ENCODE assay signal across 24 mouse cellular contexts in genomic region chr14:46276926-46277831, GRCm38 (mm10).
A peak's percentile ranks its signal among the peaks of the same experiment; 100 is the strongest.
DNase-seq lines count a peak whose midpoint lies in the region; ATAC-seq and TF ChIP-seq lines count a peak whose summit lies in the region.
"Had no signal": no experiment of that assay in that cellular context is flagged by ENCODE, and none has a peak within 500 bp of the region (broad histone marks: within the 10 kb centered on the region; RNA-seq: fewer than 3 reads in every experiment).

No protein-coding gene starts in this region.

- no peak overlapping the region for H3K9ac ChIP-seq in lung, postnatal 0 days (replicated peaks; ENCODE audit: low read depth)
- H3K9ac ChIP-seq: embryonic facial prominence, embryonic 12.5 days; forebrain, embryonic 12.5 days; heart, embryonic 15.5 days; hindbrain, embryonic 13.5 days had no signal

- TF ChIP-seq POLR2A in kidney, adult 2 months (IDR thresholded peaks at IDR 0.05; ENCODE audit: low read depth, low read length): no peak
- no peak for TF ChIP-seq POLR2A in lung, adult 2 months (IDR thresholded peaks at IDR 0.05; ENCODE audit: borderline replicate concordance, extremely low read depth, low read depth, low read length)

- H3K4me1 ChIP-seq in kidney, adult 2 months (ENCODE audit: control insufficient read depth, insufficient read depth, low read length): peaks cover 16% of the 10 kb centered on the region
- H3K4me1 ChIP-seq in lung, adult 2 months (ENCODE audit: control insufficient read depth, insufficient read depth, low read length): peaks cover 2% of the 10 kb centered on the region; the same call in 1 of the 2 replicates
- H3K4me1 ChIP-seq in lung, postnatal 0 days (ENCODE audit: insufficient read depth, low read depth, low read length): no peaks in the 10 kb centered on the region
- H3K4me1 ChIP-seq in forebrain, embryonic 10.5 days: no peaks in the 10 kb centered on the region
- H3K4me1 ChIP-seq: embryonic facial prominence, embryonic 12.5 days; forebrain, embryonic 12.5 days; heart, embryonic 15.5 days; hindbrain, embryonic 13.5 days; limb, embryonic 10.5 days; midbrain, embryonic 10.5 days had no signal

- no peak overlapping the region for H3K4me3 ChIP-seq in kidney, adult 2 months (ENCODE audit: insufficient read depth, low read depth, low read length)
- H3K4me3 ChIP-seq in lung, adult 2 months (replicated peaks; ENCODE audit: extremely low read depth, low read depth, low read length): no peak overlapping the region
- no peak overlapping the region for H3K4me3 ChIP-seq in lung, postnatal 0 days (ENCODE audit: low read depth, low read length)
- no peak overlapping the region for H3K4me3 ChIP-seq in forebrain, embryonic 10.5 days
- H3K4me3 ChIP-seq: embryonic facial prominence, embryonic 12.5 days; forebrain, embryonic 12.5 days; heart, embryonic 15.5 days; hindbrain, embryonic 13.5 days; layer of hippocampus, adult 2 months; limb, embryonic 10.5 days; midbrain, embryonic 10.5 days had no signal

- DNase-seq in kidney, adult 2 months: peak; percentile 69
- DNase-seq in kidney, postnatal 4 days: no peak
- peak; percentile 40 for DNase-seq in lung, adult 2 months
- no peak for DNase-seq in lung, postnatal 10 days
- DNase-seq in lung, postnatal 0 days (ENCODE audit: low spot score): peak; percentile 67
- no peak for DNase-seq in frontal cortex, postnatal 10 days (ENCODE audit: low spot score in 2 of 2)
- no peak for DNase-seq in forebrain, embryonic 10.5 days (ENCODE audit: extremely low spot score, low spot score)
- DNase-seq: cerebellum, adult 11 months; cerebellum, postnatal 10 days; gastrocnemius, postnatal 36 days; heart, postnatal 36 days; liver; thymus, postnatal 36 days had no signal

- peak; percentile 67; the same call in 1 of the 2 replicates for TF ChIP-seq EP300 in lung, postnatal 0 days (IDR thresholded peaks at IDR 0.05)

- H3K36me3 ChIP-seq in kidney, adult 2 months (ENCODE audit: control insufficient read depth, insufficient read depth, low read length): no peaks in the 10 kb centered on the region
- H3K36me3 ChIP-seq in lung, postnatal 0 days (ENCODE audit: insufficient read depth, low read length): no peaks in the 10 kb centered on the region
- H3K36me3 ChIP-seq in forebrain, embryonic 10.5 days (replicated peaks): no peaks in the 10 kb centered on the region
- H3K36me3 ChIP-seq: embryonic facial prominence, embryonic 12.5 days; forebrain, embryonic 12.5 days; G1E; heart, embryonic 15.5 days; hindbrain, embryonic 13.5 days; limb, embryonic 10.5 days; midbrain, embryonic 10.5 days had no signal

- H3K9me3 ChIP-seq in lung, postnatal 0 days (ENCODE audit: low read length): no peaks in the 10 kb centered on the region
- H3K9me3 ChIP-seq in forebrain, embryonic 10.5 days: no peaks in the 10 kb centered on the region
- H3K9me3 ChIP-seq: embryonic facial prominence, embryonic 12.5 days; forebrain, embryonic 12.5 days; G1E; heart, embryonic 15.5 days; hindbrain, embryonic 13.5 days; limb, embryonic 10.5 days; midbrain, embryonic 10.5 days had no signal

- no peak for TF ChIP-seq CTCF in kidney, adult 2 months (conservative IDR thresholded peaks at IDR 0.05; ENCODE audit: insufficient read depth, insufficient read length, low read depth, low read length)
- TF ChIP-seq CTCF in lung, adult 2 months (IDR thresholded peaks at IDR 0.05; ENCODE audit: insufficient read depth, low read length): no peak
- TF ChIP-seq CTCF in lung, postnatal 0 days (IDR thresholded peaks at IDR 0.05): no peak

- H3K27ac ChIP-seq in kidney, adult 2 months (ENCODE audit: insufficient read depth, low read depth, low read length): peak overlapping the region; percentile 98
- H3K27ac ChIP-seq in lung, postnatal 0 days (ENCODE audit: low read length): no peak overlapping the region
- H3K27ac ChIP-seq in forebrain, embryonic 10.5 days: no peak overlapping the region
- H3K27ac ChIP-seq: embryonic facial prominence, embryonic 12.5 days; forebrain, embryonic 12.5 days; heart, embryonic 15.5 days; hindbrain, embryonic 13.5 days; layer of hippocampus, adult 2 months; limb, embryonic 10.5 days; midbrain, embryonic 10.5 days had no signal

- WGBS in kidney, adult 2 months: 83% methylated on average over 6 of the region's 6 CpGs
- WGBS in lung, adult 2 months: 63% methylated on average over 6 of the region's 6 CpGs
- WGBS in lung, postnatal 0 days: 56% methylated on average over 6 of the region's 6 CpGs
- 93% methylated on average over 6 of the region's 6 CpGs for WGBS in forebrain, embryonic 10.5 days

- H3K27me3 ChIP-seq in kidney, adult 2 months (replicated peaks; ENCODE audit: control insufficient read depth, insufficient read depth, low read length): no peaks in the 10 kb centered on the region; the same call in 1 of the 2 replicates
- H3K27me3 ChIP-seq in lung, postnatal 0 days (replicated peaks; ENCODE audit: insufficient read depth, low read length): no peaks in the 10 kb centered on the region
- no peaks in the 10 kb centered on the region for H3K27me3 ChIP-seq in forebrain, embryonic 10.5 days (ENCODE audit: poor library complexity, severe bottlenecking)
- H3K27me3 ChIP-seq: CH12.LX; embryonic facial prominence, embryonic 12.5 days; forebrain, embryonic 12.5 days; heart, embryonic 15.5 days; hindbrain, embryonic 13.5 days; Patski had no signal

- ATAC-seq in lung, postnatal 0 days: peak; percentile 65
- ATAC-seq: midbrain, embryonic 16.5 days; Patski had no signal

- H3K4me2 ChIP-seq in lung, postnatal 0 days (replicated peaks; ENCODE audit: low read depth, low read length): no peak overlapping the region
- H3K4me2 ChIP-seq: embryonic facial prominence, embryonic 12.5 days; forebrain, embryonic 12.5 days; heart, embryonic 15.5 days; hindbrain, embryonic 13.5 days had no signal

Comparison
In these comparisons a context has a peak if more than half of its experiments do, and no peak if none do; other contexts are left out.
1. DNase-seq: peak in kidney, adult 2 months (single experiment), lung, adult 2 months (single experiment) and lung, postnatal 0 days (single experiment); none in kidney, postnatal 4 days (0 of 2), lung, postnatal 10 days (single experiment), frontal cortex, postnatal 10 days (0 of 2) and forebrain, embryonic 10.5 days (single experiment).